Mouse (Mus musculus) heart, embryonic 11.5 days (tissue): ENCODE data around the gene Prr19. TPM values are rescaled to one million over a fixed set of nuclear protein-coding genes. Genes with fewer than 3 reads are reported as not detected.

Experiments
- ATAC-seq: fragments of 200-750 bp; cut with Nextera tagmentation; replicated peaks from 2 replicates; pipeline ENCODE4 v1.8.0; 2017; ENCODE audit warnings: moderate library complexity; ENCODE audit not compliant: insufficient number of reproducible peaks, low FRiP score, low TSS enrichment
- H3K27ac ChIP-seq: fragments of 300-500 bp; sonication (generic); 2 replicates; pipeline ENCODE4 v1.5.1; 2014; ENCODE audit warnings: mild to moderate bottlenecking, low read depth, low read length
- H3K27me3 ChIP-seq: fragments of 300-500 bp; sonication (generic); 2 replicates; pipeline ENCODE4 v1.6.1; 2014; ENCODE audit warnings: mild to moderate bottlenecking, low read length, mixed read lengths; ENCODE audit not compliant: control insufficient read depth, insufficient read depth
- H3K36me3 ChIP-seq: fragments of 300-500 bp; sonication (generic); 2 replicates; pipeline ENCODE4 v1.6.1; 2014; ENCODE audit warnings: mild to moderate bottlenecking, low read length, moderate library complexity, mixed read lengths; ENCODE audit not compliant: control insufficient read depth, insufficient read depth
- H3K4me1 ChIP-seq: fragments of 300-500 bp; sonication (generic); 2 replicates; pipeline ENCODE4 v1.6.1; 2014; ENCODE audit warnings: low read length; ENCODE audit not compliant: control insufficient read depth, insufficient read depth
- H3K4me2 ChIP-seq: fragments of 300-500 bp; sonication (generic); 2 replicates; pipeline ENCODE4 v1.6.1; 2014; ENCODE audit warnings: mild to moderate bottlenecking, moderate library complexity
- H3K4me3 ChIP-seq: fragments of 300-500 bp; sonication (generic); 2 replicates; pipeline ENCODE4 v1.5.1; 2014; ENCODE audit warnings: low read depth, low read length
- H3K9ac ChIP-seq: fragments of 300-500 bp; sonication (generic); 2 replicates; pipeline ENCODE4 v1.6.1; 2014; ENCODE audit warnings: mild to moderate bottlenecking, low read depth, low read length, moderate library complexity
- H3K9me3 ChIP-seq: fragments of 300-500 bp; sonication (generic); replicated peaks from 2 replicates; pipeline ENCODE4 v1.6.1; 2016; ENCODE audit warnings: low read length; ENCODE audit not compliant: control insufficient read depth
- WGBS: fragments of 180-500 bp; shearing (Covaris S2); extraction: QIAGEN DNeasy Blood & Tissue Kit; methylation state at CpG from one replicate; pipeline ENCODE4 v1.1.7; 2014; ENCODE audit not compliant: insufficient replicate concordance; 5-methylcytosine and 5-hydroxymethylcytosine counted together
- polyA plus RNA-seq: library from polyadenylated mRNA; unstranded; fragments of >200 nt; fragmentation: Nextera tagmentation; extraction: Ambion mirVana; gene quantifications from 2 replicates; pipeline ENCODE4 v1.2.1, GENCODE M21; 2014

The Prr19 gene
- polyA plus RNA-seq, 1 experiment from 2014 or later: 0.63 TPM

DNA sequence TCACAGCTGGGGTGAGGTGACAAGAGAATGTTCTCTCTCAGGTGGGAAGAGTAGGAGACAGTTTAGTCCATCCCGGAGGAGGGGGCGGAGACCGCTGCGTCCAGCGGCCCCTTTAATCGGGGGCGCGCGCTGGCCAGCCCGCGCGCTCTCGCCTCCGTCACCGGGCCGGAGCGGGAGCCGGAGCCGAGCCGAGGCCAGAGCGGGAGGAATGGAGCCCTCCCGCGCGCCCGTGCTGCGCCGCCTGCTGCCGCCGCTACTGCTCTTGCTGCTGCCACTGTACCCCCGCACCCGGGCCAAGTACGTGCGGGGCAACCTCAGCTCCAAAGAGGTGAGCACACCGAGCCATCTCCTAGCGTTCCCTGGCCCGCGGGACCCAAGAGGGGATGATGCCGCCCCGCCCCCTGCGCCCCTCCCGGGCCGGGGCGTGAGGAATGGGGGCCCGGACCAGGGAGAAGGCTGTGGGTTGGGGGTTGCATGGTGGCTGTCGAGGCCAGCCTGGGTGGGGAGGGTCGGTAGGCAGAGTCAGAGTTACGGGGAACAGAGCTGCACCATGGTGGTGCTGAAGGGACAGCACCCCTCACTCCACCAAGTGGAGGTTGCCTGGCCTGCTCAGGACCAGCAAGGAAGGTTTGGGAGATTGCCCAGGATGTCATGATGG, 4.9 kb downstream of the Prr19 start, which contains the start of gene Tmem145:
Tmem145 (plus strand) TSS at position 151 of the 658 bp plus-strand sequence.
- Histone ChIP-seq H3K9ac (no peak within 1 kb of the TSS), H3K27me3 (peaks cover 54% of the 10 kb centered on the region), H3K4me3 (peak within 1 kb of the TSS; percentile 59), H3K27ac (no peak within 1 kb of the TSS), H3K4me1 (0 out of 2 replicates have a peak, but pooled peaks cover 3% of the 10 kb centered on the region), H3K36me3 (no peaks in the 10 kb centered on the region), H3K4me2 (peak within 1 kb of the TSS; percentile 97), H3K9me3 (no peaks in the 10 kb centered on the region)
- ATAC-seq: peak; percentile 23; the same call in 1 of the 2 replicates
- under 1% methylated on average over 47 of the region's 47 CpGs for WGBS

DNA sequence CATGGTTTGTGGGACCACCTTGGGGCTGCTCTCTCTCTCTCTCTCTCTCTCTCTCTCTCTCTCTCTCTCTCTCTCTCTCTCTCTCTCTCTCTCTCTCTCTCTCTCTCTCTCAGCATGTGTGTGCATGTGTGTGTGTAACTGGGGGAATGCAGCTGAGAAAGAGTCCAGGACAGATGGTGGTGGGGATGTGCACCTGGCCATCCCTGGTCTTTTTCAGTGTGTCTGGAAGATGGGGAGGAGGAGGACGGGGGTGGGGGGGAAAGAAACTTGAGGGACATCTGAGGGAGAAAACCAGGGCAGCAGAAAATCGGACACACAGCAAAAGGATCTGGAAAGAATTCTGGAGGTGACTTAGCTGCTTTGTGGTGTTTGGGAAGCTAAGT, 5.4 kb downstream of the Prr19 start:
- Histone ChIP-seq H3K9ac (no peak overlapping the region), H3K36me3 (no peaks in the 10 kb centered on the region), H3K27me3 (peaks cover 59% of the 10 kb centered on the region), H3K4me3 (peak overlapping the region; percentile 59; the same call in 1 of the 2 replicates), H3K4me2 (peak overlapping the region; percentile 97; the same call in 1 of the 2 replicates), H3K9me3 (no peaks in the 10 kb centered on the region), H3K4me1 (0 out of 2 replicates have a peak, but pooled peaks cover 3% of the 10 kb centered on the region), H3K27ac (no peak overlapping the region)
- whole genome bisulfite sequencing: 40% methylated on average over 2 of the region's 2 CpGs
- ATAC-seq: no peak

DNA sequence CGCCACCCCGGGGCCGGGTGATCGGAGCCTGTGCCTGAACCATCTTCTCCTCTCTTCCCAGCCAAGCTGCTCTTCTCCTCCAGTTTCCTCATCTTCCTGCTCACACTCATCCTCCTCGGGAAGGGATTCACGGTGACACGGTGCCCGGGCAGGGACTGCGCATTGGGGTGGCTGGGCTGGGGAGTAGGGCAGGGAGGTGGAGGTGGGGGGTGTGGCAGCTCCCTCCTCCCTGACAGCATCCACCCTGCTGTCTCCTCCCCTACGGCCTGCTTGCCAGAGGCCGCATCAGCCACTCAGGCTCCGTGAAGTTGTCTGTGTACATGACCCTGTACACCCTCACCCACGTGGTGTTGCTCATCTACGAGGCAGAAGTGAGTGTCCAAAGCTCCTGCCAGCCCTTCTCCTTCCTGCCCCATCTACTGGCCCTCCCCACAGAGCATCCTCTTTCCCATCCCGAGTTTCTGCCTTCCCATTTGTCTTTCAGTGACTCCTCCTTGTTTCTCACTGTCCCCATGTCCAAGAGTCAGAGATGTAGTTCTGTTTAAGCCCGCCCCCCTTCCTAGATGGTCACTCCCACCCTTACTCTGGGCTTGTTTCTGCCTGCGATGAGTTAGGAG, 7.6 kb downstream of the Prr19 start:
- Histone ChIP-seq H3K27ac (no peak overlapping the region), H3K27me3 (peaks cover 72% of the 10 kb centered on the region), H3K4me3 (no peak overlapping the region), H3K9me3 (no peaks in the 10 kb centered on the region), H3K4me2 (no peak overlapping the region), H3K36me3 (no peaks in the 10 kb centered on the region), H3K4me1 (0 out of 2 replicates have a peak, but pooled peaks cover 3% of the 10 kb centered on the region), H3K9ac (no peak overlapping the region)
- no peak for ATAC-seq
- WGBS: 47% methylated on average over 17 of the region's 17 CpGs

DNA sequence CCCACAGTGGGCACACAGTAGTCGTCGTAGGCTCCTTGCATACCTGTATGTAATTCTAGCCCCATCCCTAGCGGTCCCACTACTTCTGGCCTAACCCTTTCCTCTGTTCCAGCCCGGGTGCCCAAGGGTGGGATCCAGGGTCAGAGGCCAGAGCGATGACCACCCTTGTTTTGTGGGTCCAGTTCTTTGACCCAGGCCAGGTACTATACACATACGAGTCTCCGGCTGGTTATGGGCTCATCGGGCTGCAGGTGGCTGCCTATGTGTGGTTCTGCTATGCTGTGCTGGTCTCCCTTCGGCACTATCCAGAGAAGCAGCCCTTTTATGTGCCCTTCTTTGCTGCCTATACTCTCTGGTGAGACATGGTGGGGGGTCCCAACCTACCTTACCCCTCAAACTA, 8.2 kb downstream of the Prr19 start:
- Histone ChIP-seq H3K4me2 (no peak overlapping the region), H3K9me3 (no peaks in the 10 kb centered on the region), H3K27ac (no peak overlapping the region), H3K27me3 (peaks cover 78% of the 10 kb centered on the region), H3K36me3 (no peaks in the 10 kb centered on the region), H3K4me1 (peaks cover 3% of the 10 kb centered on the region; the same call in 1 of the 2 replicates), H3K4me3 (no peak overlapping the region), H3K9ac (no peak overlapping the region)
- WGBS: 79% methylated on average over 9 of the region's 9 CpGs
- ATAC-seq: 0 out of 2 replicates have a peak, but pooled peaks have one; percentile 8

DNA sequence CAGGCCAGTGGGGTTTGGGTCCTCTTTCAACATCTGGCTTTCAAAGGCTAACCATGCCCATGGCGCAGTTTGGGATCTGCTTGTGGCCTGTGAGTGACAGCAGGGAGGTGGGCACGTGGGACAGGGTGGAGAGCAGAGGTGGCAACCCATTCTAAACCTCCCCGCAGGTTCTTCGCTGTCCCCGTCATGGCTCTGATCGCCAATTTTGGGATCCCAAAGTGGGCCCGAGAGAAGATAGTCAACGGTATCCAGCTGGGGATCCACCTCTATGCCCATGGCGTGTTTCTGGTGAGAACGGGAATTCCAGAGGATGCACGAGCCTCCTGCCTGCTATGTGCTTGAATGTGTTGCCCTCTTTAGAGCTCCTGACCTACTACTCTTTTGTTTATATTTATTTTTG, 10.0 kb downstream of the Prr19 start:
- H3K4me1 ChIP-seq: peaks cover 15% of the 10 kb centered on the region
- no peak overlapping the region for H3K9ac ChIP-seq
- no peak for ATAC-seq
- H3K4me2 ChIP-seq: no peak overlapping the region
- H3K9me3 ChIP-seq: no peaks in the 10 kb centered on the region
- H3K27me3 ChIP-seq: peaks cover 84% of the 10 kb centered on the region
- H3K4me3 ChIP-seq: no peak overlapping the region
- H3K27ac ChIP-seq: no peak overlapping the region
- 71% methylated on average over 11 of the region's 11 CpGs for WGBS
- no peaks in the 10 kb centered on the region for H3K36me3 ChIP-seq

DNA sequence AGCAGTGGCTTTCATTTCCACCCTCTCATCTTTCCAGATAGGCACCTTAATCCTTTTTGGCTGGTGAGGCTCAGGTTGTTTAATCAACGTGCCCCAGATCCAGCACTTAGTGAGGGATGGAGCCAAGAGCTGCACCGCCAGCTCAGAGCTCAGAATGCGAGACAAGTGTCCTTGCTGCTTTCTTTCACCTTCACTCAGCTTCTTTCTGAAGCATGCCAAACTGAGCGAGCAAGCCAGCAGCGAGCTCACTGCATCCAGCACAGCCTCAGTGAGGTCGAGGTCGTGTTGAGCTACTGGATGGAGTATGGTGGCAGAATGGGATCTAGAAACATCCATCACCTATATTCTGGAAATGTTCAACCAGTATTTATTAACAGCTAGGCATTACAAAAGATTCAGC, 12.1 kb downstream of the Prr19 start:
- Histone ChIP-seq H3K4me2 (no peak overlapping the region), H3K4me3 (no peak overlapping the region), H3K36me3 (no peaks in the 10 kb centered on the region), H3K9me3 (no peaks in the 10 kb centered on the region), H3K4me1 (peaks cover 21% of the 10 kb centered on the region), H3K27me3 (peaks cover 67% of the 10 kb centered on the region), H3K9ac (no peak overlapping the region), H3K27ac (no peak overlapping the region)
- 19% methylated on average over 7 of the region's 7 CpGs for WGBS
- no peak for ATAC-seq

DNA sequence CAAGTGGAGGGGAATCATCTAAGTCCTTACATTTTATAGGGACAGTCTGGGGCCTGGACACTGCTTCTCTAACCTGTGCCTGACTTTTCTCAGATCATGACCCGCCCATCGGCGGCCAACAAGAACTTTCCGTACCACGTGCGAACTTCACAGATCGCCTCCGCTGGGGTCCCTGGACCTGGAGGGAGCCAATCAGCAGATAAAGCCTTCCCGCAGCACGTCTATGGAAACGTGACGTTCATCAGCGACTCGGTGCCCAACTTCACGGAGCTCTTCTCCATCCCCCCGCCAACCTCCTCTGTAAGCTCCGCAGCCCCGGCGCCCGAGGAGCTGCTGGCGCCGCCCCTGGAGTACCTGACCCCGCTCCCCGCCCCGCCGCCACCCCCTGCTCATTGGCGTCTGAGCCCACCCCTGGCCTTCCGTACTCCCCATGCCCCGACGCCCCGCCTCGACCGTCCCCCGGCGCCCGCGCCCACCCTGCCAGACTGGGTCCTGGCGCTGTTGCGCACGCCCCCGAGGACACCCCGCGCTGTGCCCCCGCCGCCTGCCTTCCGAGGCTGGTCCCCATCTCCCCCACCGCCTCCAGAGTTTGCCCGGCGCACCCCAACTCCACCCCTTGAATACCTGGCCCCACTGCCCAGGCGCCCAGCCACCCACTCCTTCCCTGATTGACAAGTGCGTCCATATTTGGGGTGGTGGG, 13.5 kb downstream of the Prr19 start:
- Histone ChIP-seq H3K4me1 (peaks cover 21% of the 10 kb centered on the region), H3K27ac (no peak overlapping the region), H3K27me3 (peaks cover 53% of the 10 kb centered on the region), H3K4me2 (peak overlapping the region; percentile 82), H3K36me3 (no peaks in the 10 kb centered on the region), H3K9ac (peak overlapping the region; percentile 39; the same call in 1 of the 2 replicates), H3K4me3 (peak overlapping the region; percentile 48), H3K9me3 (no peaks in the 10 kb centered on the region)
- ATAC-seq: no peak
- WGBS: under 1% methylated on average over 51 of the region's 51 CpGs

DNA sequence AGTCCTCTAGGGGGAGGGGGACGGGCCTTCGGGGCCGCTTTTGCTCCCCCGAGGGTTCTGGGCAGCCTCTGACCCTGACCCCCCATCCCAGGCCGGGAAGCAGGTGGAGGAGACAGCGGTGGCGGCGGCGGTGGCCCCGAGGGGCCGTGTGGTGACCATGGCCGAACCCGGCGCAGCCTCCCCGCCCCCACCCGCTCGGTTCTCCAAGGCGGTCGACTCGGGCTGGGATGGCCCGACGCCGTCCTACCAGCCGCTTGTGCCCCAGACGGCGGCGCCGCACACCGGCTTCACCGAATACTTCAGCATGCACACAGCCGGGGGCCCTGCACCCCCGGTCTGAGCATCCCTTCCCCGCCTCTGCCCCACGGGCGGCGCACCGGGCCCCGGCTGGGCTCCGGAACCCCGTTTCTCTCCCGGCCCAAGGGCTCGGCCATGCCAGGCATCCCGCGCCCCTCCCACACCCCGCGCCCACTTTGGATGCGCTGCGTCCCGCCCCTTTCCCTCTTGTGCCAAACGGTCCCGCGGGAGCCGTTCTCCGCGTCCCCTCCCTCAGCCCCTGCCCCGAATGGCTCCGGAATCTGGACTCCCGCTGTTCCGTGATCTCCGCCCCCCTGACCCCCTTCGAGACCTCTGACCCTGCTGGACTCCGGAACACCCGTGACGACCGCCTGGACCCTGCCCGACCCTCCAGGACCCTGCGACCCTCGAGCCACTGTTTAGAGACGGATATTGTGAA, 14.3 kb downstream of the Prr19 start:
- Histone ChIP-seq H3K27me3 (peaks cover 52% of the 10 kb centered on the region), H3K4me3 (peak overlapping the region; percentile 48), H3K9me3 (no peaks in the 10 kb centered on the region), H3K4me1 (peaks cover 21% of the 10 kb centered on the region), H3K27ac (no peak overlapping the region), H3K4me2 (peak overlapping the region; percentile 82), H3K36me3 (no peaks in the 10 kb centered on the region), H3K9ac (peak overlapping the region; percentile 39; the same call in 1 of the 2 replicates)
- ATAC-seq: no peak
- under 1% methylated on average over 60 of the region's 69 CpGs for WGBS
